Mouse (Mus musculus) retina, adult 2 months (tissue): ENCODE measurements around the gene Tmem147.

ENCODE experiments used
- DNase-seq: peaks from one replicate; pipeline ENCODE4 v3.0.0-alpha.2; 2012; ENCODE audit warnings: low read depth, low spot score

Tmem147 gene

DNA sequence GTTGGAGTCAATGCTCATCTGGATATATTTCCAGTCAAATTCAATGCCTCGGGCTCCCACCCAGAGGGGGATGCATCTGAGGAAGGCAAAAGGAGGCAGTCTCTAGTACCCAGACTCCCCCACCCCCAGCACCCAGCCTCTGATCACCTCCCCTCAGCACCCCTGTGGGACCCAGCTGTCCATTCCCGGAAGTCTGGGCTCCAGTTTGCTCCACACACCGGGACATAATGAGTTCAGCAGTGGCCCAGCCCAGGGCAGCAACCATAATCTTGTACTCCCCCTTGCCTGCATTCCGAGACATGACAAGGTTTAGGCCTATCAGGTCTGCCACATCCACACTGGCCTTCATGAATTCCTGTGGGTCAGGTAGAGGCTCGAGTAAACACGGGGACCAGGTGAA lies 1.1 kb downstream of the Tmem147 start:
- DNase-seq = no peak

DNA sequence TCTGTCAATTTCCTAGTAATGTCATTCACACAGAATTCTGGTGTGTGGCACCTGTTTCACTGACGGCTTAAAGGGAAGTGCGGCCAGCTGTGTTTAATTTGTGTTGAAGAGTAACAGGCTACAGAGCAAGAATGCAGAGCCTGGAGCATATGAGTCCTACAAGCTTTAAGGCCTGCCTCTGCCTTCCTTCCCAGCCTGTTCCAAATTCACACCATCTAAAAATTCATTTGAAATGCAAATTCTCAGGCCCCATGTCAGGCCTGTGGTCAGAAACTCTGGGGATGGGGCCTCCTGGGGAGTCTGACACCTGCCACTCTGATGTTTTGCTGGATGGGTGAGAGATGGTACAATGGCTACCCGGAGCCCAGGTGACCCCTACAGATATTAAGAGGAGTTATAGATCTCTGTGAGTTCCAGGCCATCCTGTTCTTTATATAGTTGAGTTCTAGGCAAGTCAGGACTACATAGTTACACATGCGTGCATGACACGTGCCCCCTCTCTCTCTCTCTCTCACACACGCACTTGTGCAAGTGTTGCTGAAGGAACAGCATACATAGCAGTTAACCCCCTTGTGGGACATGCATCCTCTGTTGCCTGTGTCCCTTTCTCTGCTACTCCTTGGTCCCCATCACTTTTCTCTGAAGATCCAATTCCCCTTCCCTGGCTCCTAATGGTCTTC lies 5.9 kb downstream of the Tmem147 start:
- DNase-seq = no peak

DNA sequence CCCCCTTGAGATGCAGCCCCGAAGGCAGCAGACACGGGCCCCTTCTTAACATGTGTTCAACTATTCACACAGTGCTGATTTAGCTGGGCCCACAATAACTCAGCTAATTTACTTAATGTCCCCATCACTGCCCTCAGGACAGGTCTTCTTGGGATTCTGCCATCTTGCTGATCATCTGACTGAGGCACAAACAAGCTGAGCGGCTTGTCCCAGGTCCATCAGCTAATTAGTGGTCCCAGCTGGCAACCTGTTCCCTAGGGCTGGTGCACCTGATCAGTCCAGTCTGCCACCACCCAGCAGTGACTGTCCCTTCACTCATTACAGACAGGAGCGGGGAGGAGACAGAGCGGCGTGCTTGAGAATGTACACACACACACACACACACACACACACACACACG lies 8.1 kb downstream of the Tmem147 start:
- no peak for DNase-seq

DNA sequence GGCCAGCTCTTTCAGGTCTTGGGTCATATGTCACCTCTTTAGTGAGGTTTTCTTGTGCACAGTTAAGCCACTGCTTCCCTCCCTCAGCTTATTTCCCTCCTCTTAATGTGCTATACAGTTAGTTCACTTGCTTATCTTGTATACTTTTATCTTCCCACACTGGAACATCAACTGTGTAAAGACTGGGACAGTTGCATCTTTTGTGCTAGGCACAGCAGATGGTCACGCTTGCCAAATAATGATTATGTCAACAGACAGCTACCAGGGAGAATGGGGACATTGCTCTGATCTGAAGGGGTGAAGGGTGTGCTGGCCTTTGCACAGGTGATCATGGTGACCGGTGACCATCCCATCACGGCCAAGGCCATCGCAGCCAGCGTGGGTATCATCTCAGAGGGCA lies 9.7 kb downstream of the Tmem147 start:
- no peak for DNase-seq

DNA sequence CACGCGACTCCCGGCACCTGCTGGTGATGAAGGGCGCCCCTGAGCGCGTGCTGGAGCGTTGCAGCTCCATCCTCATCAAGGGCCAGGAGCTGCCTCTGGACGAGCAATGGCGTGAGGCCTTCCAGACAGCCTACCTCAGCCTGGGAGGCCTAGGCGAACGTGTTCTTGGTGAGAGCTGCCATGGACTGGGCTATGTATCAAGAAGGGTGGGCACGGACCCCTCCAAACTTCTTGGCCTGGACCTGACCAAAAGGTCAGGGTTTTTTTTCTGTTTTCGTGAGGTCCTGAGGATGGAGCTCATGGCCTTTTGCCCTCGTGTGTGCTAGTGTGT lies 11.7 kb downstream of the Tmem147 start:
- no peak for DNase-seq

DNA sequence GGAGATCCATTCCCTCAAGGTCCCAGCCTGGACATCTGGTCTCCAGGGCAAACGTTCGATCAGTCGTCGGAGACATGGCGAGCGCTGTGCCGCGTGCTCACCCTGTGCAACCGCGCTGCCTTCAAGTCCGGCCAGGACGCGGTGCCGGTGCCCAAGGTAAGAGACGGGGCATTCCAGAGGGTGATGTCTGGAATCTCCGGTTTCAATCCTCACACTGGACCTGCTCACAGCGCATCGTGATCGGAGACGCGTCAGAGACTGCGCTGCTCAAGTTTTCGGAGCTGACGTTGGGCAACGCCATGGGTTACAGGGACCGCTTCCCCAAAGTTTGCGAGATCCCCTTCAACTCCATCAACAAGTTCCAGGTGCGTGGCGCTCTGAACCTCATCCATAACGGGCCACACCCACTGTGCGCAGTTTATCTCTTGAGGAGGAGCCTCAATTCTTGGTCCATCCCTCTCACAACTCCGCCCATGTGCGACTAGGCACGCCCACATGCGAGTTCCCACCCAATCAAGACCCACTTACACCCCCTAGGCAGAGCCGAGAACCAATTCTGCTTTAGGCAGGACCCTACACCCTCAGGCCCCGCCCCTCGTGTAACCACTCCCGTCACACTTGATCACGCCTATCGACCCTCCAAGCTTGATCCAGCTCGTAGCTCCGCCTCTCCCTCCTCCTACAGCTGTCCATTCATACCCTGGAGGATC lies 12.2 kb downstream of the Tmem147 start:
- DNase-seq = no peak

DNA sequence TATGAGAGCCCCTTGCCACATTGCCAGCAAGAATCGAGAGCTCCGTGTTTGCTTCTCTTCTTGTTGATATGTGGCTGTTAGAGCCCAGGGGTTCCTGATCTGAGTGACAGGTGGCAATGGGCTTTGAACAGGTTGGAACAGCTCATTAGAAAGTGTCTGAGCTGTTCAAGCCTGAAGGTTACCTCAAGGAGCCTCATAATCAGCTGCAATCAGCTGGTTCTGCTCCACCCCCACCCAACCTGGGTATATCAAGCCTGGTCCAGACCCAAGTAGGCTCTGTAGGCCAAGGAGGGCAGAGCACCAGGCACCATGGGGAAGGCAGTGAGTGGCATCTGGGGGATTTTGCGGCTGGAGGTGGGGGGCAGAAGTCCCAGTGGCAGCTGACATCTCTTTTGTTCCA lies 17.4 kb downstream of the Tmem147 start, which contains the start of gene Atp4a:
Gene Atp4a (plus strand): TSS at position 268 of the 400 bp plus-strand sequence.
- DNase-seq = no peak

DNA sequence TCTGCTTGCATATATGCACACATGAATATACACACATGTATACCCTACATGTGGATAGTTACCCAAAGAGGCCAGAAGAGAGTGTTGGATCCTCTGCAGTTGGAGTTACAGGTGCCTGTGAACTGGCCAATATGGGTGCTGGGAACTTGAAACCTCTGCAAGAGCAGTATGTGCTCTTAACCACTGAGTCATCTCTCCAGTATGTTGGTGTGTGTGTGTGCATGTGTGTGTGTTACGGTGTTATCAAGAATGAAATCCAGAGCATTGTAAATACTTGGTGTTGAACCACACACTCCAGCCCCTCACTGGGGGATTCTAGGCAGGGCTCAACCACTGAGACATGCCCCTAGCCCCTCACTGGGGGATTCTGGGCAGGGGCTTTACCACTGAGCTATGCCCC lies 21.9 kb downstream of the Tmem147 start:
- DNase-seq = no peak

DNA sequence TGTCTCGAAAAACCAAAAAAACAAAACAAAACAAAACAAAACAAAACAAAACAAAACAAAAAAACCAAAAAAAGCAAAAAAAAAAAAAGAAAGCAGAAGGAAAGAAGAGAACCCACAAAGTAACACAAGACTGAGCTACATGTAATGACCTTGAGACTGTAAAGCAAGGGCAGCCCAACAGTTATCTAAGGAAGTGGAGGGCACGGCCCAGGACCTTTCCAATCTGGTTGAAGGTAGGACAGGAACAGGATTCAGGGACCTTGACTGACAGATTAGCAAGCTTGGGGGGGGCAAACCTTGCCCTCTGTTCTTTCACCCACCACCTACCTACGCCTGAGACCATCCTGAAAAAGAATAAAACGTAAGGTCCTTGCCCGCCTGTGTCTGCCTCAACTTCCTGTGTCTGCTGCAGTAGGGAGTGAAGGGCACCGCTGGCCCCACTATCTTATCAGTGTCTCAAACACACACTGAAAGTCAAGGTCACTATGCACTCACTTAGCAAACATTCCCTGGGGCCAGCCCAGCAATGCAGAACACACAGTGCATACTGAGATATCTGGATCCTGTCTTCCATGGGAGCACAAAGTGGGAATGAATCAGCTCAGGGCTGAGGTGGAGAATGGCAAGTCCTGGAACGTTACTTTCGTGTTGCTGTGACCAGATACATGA lies 23.0 kb downstream of the Tmem147 start:
- no peak for DNase-seq

DNA sequence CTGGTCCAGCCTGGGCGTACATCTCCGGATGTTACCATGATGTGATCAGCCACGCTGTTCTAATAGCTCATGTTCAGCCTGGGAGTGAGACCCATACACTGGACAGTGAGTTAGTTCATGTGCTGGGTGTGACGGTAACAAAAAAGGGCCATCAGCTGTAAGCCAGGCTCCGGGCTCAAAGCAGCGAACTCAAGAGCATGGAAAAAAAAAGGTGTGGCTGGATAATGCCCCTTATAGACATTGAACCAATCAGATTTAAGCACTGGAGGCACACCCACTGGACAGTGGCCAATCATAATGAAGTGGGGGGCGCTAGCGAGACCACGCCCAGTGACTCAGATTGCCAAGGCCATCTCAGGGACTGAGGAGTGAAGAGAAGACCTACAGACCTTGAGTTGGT lies 30.8 kb downstream of the Tmem147 start, which contains the start of gene 2200002J24Rik:
Gene 2200002J24Rik (plus strand): TSS at position 338 of the 400 bp plus-strand sequence.
- no peak for DNase-seq

DNA sequence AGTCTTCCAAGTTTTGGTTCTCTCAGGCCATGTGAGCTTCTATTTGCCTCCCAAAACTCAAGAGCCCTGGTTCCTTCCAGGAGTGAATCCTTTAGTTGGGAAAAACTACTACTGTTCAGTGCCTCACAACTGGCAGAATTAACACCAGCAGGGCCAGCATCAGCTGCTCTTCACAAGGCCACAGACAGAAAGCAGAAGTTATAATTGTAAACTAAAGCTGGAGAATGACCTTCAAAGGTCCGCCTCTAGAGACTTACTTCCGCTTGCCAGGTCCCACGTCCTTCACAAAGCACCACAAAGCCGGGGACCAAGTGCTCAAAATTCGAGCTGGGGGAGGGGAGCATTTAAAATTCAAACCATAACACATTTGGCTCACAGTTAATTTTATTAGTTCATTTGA lies 31.2 kb downstream of the Tmem147 start:
- no peak for DNase-seq

DNA sequence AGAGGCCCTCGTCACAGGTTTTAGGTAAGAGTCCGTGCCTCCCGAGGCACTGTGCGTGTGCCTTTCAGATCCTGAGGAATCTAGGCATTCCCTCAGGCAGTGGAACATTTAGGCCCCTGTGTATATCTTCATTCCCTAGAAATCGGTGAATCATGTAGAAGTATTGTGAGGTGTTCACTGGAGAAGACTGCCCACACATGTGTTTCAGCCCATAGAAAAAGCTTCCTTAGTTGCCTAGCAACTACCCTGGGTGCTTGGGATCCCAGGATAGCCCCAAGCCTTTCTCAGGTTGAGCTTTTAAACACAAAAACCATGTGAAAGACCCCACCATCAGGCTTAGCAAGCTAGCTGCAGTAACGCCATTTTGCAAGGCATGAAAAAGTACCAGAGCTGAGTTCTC lies 41.0 kb downstream of the Tmem147 start:
- DNase-seq = no peak

DNA sequence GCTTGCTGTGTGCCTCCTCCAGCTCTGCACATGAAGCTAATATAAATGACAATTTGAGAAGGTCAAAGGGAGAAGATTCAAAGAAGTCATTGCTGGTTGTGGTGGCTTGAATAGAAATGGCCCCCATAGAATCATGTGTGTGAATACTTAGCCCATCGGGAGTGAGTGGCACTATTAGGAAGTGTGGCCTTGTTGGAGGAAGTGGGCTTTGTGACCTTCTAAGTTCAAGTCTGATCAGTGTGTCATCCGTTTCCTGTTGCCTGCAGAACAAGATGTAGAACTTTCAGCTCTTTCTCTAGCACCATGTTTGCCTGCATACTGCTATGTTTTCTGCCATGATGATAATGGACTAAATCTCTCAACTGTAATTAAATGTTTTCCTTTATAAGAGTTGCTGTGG lies 45.9 kb downstream of the Tmem147 start:
- DNase-seq = no peak

DNA sequence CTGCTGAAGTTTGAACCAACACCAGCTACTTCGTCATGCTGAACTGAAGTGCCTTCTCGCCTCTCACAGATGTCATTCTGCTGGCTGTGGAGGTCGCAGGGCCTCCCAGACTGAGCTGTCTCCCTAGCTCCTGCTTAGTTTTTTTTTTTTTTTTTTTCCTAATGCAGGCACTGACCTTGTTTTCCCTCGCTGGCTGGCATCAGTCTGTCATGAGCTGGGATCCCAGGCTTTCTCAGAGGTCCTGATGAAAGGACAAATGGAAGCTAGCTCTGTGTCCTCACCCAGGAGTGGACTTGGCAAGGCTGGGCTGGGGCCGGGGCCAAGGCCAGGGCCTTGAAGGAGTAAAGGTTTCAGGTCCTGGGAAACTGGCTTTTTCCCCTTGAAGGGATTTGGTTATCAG lies 47.4 kb downstream of the Tmem147 start:
- DNase-seq = no peak

DNA sequence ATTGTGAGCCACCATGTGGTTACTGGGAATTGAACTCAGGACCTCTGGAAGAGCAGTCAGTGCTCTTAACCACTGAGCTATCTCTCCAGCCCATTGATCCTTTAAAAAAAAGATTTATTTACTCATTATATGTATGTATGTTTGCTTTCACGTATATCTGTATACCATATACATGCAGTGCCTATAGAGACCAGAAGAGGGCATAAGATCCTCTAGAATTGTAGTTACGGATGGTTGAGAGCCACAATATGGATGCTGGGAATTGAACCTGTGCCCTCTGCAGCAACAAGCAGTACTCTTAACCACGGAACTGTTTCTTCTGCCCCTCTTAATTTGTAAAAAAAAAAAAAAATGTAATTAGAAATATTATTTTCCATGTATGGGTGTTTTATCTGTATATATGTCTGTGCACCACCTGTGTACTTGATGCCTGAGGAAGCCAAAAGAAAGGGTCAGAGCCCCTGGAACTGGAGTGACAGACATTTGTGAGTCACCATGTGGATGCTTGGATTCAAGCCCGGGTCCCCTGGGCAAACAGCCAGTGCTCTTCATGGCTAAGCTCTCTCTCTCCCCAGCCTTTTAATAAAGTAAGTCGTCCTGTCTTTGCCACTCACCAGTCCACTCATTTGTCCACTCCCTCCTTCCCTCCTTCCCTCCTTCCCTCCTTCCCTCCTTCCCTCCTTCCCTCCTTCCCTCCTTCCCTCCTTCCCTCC lies 50.9 kb downstream of the Tmem147 start:
- no peak for DNase-seq
